Mouse (Mus musculus) heart, embryonic 11.5 days (tissue): ENCODE results near the gene Vwa3a. TPM values are rescaled to one million over a fixed set of nuclear protein-coding genes. Genes with fewer than 3 reads are reported as not detected.
A peak's percentile ranks its signal among the peaks of the same experiment; 100 is the strongest.

ENCODE experiments used
- ATAC-seq: fragments of 200-750 bp; cut with Nextera tagmentation; replicated peaks from 2 replicates; pipeline ENCODE4 v1.8.0; 2017; ENCODE audit warnings: moderate library complexity; ENCODE audit not compliant: insufficient number of reproducible peaks, low FRiP score, low TSS enrichment
- H3K27ac ChIP-seq: fragments of 300-500 bp; sonication (generic); 2 replicates; pipeline ENCODE4 v1.5.1; 2014; ENCODE audit warnings: mild to moderate bottlenecking, low read depth, low read length
- H3K27me3 ChIP-seq: fragments of 300-500 bp; sonication (generic); 2 replicates; pipeline ENCODE4 v1.6.1; 2014; ENCODE audit warnings: mild to moderate bottlenecking, low read length, mixed read lengths; ENCODE audit not compliant: control insufficient read depth, insufficient read depth
- H3K36me3 ChIP-seq: fragments of 300-500 bp; sonication (generic); 2 replicates; pipeline ENCODE4 v1.6.1; 2014; ENCODE audit warnings: mild to moderate bottlenecking, low read length, moderate library complexity, mixed read lengths; ENCODE audit not compliant: control insufficient read depth, insufficient read depth
- H3K4me1 ChIP-seq: fragments of 300-500 bp; sonication (generic); 2 replicates; pipeline ENCODE4 v1.6.1; 2014; ENCODE audit warnings: low read length; ENCODE audit not compliant: control insufficient read depth, insufficient read depth
- H3K4me2 ChIP-seq: fragments of 300-500 bp; sonication (generic); 2 replicates; pipeline ENCODE4 v1.6.1; 2014; ENCODE audit warnings: mild to moderate bottlenecking, moderate library complexity
- H3K4me3 ChIP-seq: fragments of 300-500 bp; sonication (generic); 2 replicates; pipeline ENCODE4 v1.5.1; 2014; ENCODE audit warnings: low read depth, low read length
- H3K9ac ChIP-seq: fragments of 300-500 bp; sonication (generic); 2 replicates; pipeline ENCODE4 v1.6.1; 2014; ENCODE audit warnings: mild to moderate bottlenecking, low read depth, low read length, moderate library complexity
- H3K9me3 ChIP-seq: fragments of 300-500 bp; sonication (generic); replicated peaks from 2 replicates; pipeline ENCODE4 v1.6.1; 2016; ENCODE audit warnings: low read length; ENCODE audit not compliant: control insufficient read depth
- WGBS: fragments of 180-500 bp; shearing (Covaris S2); extraction: QIAGEN DNeasy Blood & Tissue Kit; methylation state at CpG from one replicate; pipeline ENCODE4 v1.1.7; 2014; ENCODE audit not compliant: insufficient replicate concordance; 5-methylcytosine and 5-hydroxymethylcytosine counted together
- polyA plus RNA-seq: library from polyadenylated mRNA; unstranded; fragments of >200 nt; fragmentation: Nextera tagmentation; extraction: Ambion mirVana; gene quantifications from 2 replicates; pipeline ENCODE4 v1.2.1, GENCODE M21; 2014

Gene Vwa3a
- 0.59 and 0.84 TPM in 2 replicates for polyA plus RNA-seq

GRCm38 (mm10) chr7:120739018-120739417 is at the start of gene Vwa3a:
Gene Vwa3a, plus strand, starts transcription at chr7:120739318.
- no peak for ATAC-seq
- no peaks in the 10 kb centered on the region for H3K27me3 ChIP-seq
- H3K4me1 ChIP-seq: peaks cover 16% of the 10 kb centered on the region
- WGBS: 54% methylated on average over 6 of the region's 6 CpGs
- H3K36me3 ChIP-seq: no peaks in the 10 kb centered on the region
- H3K27ac ChIP-seq: peak within 1 kb of the TSS; percentile 22; the same call in 1 of the 2 replicates
- H3K4me2 ChIP-seq: peak within 1 kb of the TSS; percentile 32
- no peak within 1 kb of the TSS for H3K4me3 ChIP-seq
- H3K9ac ChIP-seq: no peak within 1 kb of the TSS
- no peaks in the 10 kb centered on the region for H3K9me3 ChIP-seq

GRCm38 (mm10) chr7:120690634-120691033 is 48.5 kb upstream of the Vwa3a start:
- ATAC-seq: no peak
- no peak overlapping the region for H3K4me2 ChIP-seq
- H3K27ac ChIP-seq: no peak overlapping the region
- peaks cover 11% of the 10 kb centered on the region for H3K4me1 ChIP-seq
- no peaks in the 10 kb centered on the region for H3K27me3 ChIP-seq
- H3K36me3 ChIP-seq: no peaks in the 10 kb centered on the region
- no peak overlapping the region for H3K4me3 ChIP-seq
- no peaks in the 10 kb centered on the region for H3K9me3 ChIP-seq
- H3K9ac ChIP-seq: no peak overlapping the region
- 74% methylated on average over 4 of the region's 4 CpGs for WGBS

DNA sequence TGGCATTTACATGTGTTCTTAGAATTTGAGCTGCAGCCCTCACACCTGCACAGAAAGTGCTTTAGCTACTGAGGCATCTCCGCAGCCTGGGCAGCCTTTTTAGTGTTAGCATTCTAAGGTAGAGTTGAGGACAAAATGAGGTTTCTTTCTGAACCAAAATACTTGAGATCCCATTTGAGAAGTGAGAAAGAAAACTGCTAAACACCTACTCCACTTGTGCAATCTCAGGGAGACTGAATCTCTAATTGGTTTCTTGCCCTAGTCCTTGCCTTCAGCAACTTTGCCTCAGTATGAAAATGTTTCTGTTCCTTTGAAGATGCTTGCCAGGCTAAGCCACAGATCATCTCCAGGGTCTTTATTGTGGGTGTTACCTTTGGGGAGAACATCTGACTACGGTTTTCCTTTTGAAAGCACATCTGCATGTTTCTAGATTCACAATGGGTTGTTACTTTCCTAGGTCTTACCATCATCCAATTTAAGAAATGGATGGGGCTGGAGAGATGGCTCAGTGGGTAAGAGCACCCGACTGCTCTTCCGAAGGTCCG is 45.2 kb upstream of the Vwa3a start:
- WGBS: 93% methylated on average over 5 of the region's 5 CpGs
- no peaks in the 10 kb centered on the region for H3K36me3 ChIP-seq
- peaks cover 3% of the 10 kb centered on the region; the same call in 1 of the 2 replicates for H3K4me1 ChIP-seq
- no peak overlapping the region for H3K9ac ChIP-seq
- no peak overlapping the region for H3K4me3 ChIP-seq
- no peak overlapping the region for H3K27ac ChIP-seq
- no peak overlapping the region for H3K4me2 ChIP-seq
- no peaks in the 10 kb centered on the region for H3K27me3 ChIP-seq
- H3K9me3 ChIP-seq: no peaks in the 10 kb centered on the region
- no peak for ATAC-seq

- Histone ChIP-seq H3K9me3 (no peaks in the 10 kb centered on the region), H3K4me2 (no peak overlapping the region), H3K36me3 (no peaks in the 10 kb centered on the region), H3K27me3 (no peaks in the 10 kb centered on the region), H3K4me3 (no peak overlapping the region), H3K9ac (no peak overlapping the region), H3K27ac (no peak overlapping the region), H3K4me1 (peaks cover 7% of the 10 kb centered on the region; the same call in 1 of the 2 replicates)
- ATAC-seq: no peak
- WGBS: 38% methylated on average over 6 of the region's 6 CpGs
Measured at GRCm38 (mm10) chr7:120695196-120695595, 43.9 kb upstream of the Vwa3a start.

GRCm38 (mm10) chr7:120695641-120696040 is 43.5 kb upstream of the Vwa3a start:
- Histone ChIP-seq H3K4me3 (no peak overlapping the region), H3K27me3 (no peaks in the 10 kb centered on the region), H3K36me3 (no peaks in the 10 kb centered on the region), H3K9me3 (no peaks in the 10 kb centered on the region), H3K9ac (no peak overlapping the region), H3K27ac (no peak overlapping the region), H3K4me1 (peaks cover 7% of the 10 kb centered on the region; the same call in 1 of the 2 replicates), H3K4me2 (no peak overlapping the region)
- 59% methylated on average over 1 of the region's 1 CpGs for WGBS
- no peak for ATAC-seq

GRCm38 (mm10) chr7:120696331-120696730 is 42.8 kb upstream of the Vwa3a start:
- H3K4me3 ChIP-seq: no peak overlapping the region
- no peak for ATAC-seq
- no peaks in the 10 kb centered on the region for H3K36me3 ChIP-seq
- 91% methylated on average over 2 of the region's 2 CpGs for WGBS
- H3K27me3 ChIP-seq: no peaks in the 10 kb centered on the region
- H3K27ac ChIP-seq: no peak overlapping the region
- H3K9me3 ChIP-seq: no peaks in the 10 kb centered on the region
- peaks cover 7% of the 10 kb centered on the region; the same call in 1 of the 2 replicates for H3K4me1 ChIP-seq
- no peak overlapping the region for H3K9ac ChIP-seq
- no peak overlapping the region for H3K4me2 ChIP-seq

DNA sequence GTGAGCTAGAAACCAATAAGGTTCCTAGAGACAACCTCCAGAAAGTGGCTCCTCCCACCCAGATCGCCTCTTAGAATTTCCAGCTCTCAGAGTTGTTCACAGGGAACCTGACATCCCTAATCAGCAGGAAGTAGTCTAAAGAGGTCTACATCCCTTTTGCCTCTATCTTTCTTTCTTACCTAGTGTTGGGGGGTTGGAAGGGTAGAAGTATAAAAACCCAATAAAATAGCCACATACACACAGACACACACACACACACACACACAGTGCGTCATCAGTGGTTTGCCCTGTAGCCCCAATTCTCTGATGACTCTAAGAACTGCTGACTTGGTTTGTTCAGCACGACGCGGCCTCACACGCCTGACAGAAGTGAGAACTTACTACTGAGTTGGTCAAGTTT is 39.5 kb upstream of the Vwa3a start:
- 87% methylated on average over 6 of the region's 6 CpGs for WGBS
- H3K9ac ChIP-seq: no peak overlapping the region
- H3K9me3 ChIP-seq: no peaks in the 10 kb centered on the region
- no peaks in the 10 kb centered on the region for H3K36me3 ChIP-seq
- no peaks in the 10 kb centered on the region for H3K27me3 ChIP-seq
- H3K4me1 ChIP-seq: 0 out of 2 replicates have a peak, but pooled peaks cover 5% of the 10 kb centered on the region
- H3K4me3 ChIP-seq: no peak overlapping the region
- no peak overlapping the region for H3K27ac ChIP-seq
- no peak overlapping the region for H3K4me2 ChIP-seq
- no peak for ATAC-seq

DNA sequence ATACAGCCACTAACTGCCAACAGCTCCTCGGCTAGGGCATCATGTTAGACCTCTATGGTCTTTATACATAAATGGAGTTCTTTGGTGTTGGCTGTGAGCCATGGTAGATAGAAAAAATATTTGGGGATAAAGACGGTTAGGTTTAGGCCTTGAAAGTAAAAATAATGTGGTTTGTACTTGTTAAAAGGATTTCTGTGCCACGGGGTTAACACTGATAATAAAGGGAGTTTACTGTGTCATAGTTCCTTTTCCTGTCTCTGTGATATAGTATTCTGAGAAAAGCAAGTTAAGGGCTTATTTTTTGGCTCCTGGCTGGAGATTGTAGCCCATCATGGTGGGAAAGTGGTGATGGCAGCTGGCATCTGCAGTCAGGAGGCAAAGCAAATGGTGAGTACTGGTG is 35.2 kb upstream of the Vwa3a start:
- Histone ChIP-seq H3K4me1 (0 out of 2 replicates have a peak, but pooled peaks cover 5% of the 10 kb centered on the region), H3K9me3 (no peaks in the 10 kb centered on the region), H3K27ac (no peak overlapping the region), H3K27me3 (no peaks in the 10 kb centered on the region), H3K36me3 (no peaks in the 10 kb centered on the region), H3K9ac (no peak overlapping the region), H3K4me2 (no peak overlapping the region), H3K4me3 (no peak overlapping the region)
- ATAC-seq: no peak
- 59% methylated on average over 3 of the region's 3 CpGs for WGBS

DNA sequence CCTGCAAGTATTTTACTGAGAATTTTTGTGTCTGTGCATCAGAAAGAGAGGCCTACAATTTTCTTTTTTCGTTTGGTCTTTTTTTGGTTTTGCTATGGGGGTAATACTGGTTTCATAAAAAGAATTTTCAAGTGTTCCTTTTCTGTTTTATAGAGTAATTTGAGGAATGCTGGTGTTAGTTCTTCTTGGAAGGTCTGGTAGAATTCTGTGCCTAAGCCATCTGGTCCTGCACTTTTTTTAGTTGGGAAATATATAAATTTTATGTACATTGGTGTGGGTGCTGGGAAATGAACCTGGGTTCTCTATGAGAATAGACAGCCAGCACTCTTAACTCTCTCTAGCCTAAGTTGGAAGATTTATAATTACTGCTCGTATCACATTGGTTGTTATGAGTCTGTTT is 27.0 kb upstream of the Vwa3a start:
- Histone ChIP-seq H3K4me2 (no peak overlapping the region), H3K4me3 (no peak overlapping the region)
- WGBS: 90% methylated on average over 2 of the region's 2 CpGs

More for the DNA sequence above, 27.0 kb upstream of the Vwa3a start:
- H3K4me1 ChIP-seq: no peaks in the 10 kb centered on the region
- no peak overlapping the region for H3K27ac ChIP-seq
- no peaks in the 10 kb centered on the region for H3K27me3 ChIP-seq
- no peak overlapping the region for H3K9ac ChIP-seq
- H3K36me3 ChIP-seq: no peaks in the 10 kb centered on the region
- ATAC-seq: no peak
- no peaks in the 10 kb centered on the region for H3K9me3 ChIP-seq
